Mouse (Mus musculus) heart, embryonic 14.5 days (tissue): ENCODE results near the gene Efna2. TPM values are rescaled to one million over a fixed set of nuclear protein-coding genes. Genes with fewer than 3 reads are reported as not detected.
A peak's percentile ranks its signal among the peaks of the same experiment; 100 is the strongest.

ENCODE experiments used
- ATAC-seq: fragments of 200-750 bp; cut with Nextera tagmentation; 2 replicates; pipeline ENCODE4 v1.8.0; 2017; ENCODE audit warnings: low read depth, moderate TSS enrichment; ENCODE audit not compliant: insufficient number of reproducible peaks, insufficient read depth, low FRiP score
- H3K27ac ChIP-seq, 2 experiments: fragments of 200-500 bp in 1 of 2; fragments of 300-500 bp in 1 of 2; sonication (generic) in 1 of 2; replicated peaks in 1 of 2; 2 replicates each; pipeline ENCODE4 v1.5.1; 2012 to 2014; ENCODE audit warnings: low read depth in 2 of 2, low read length in 2 of 2, control low read depth in 1 of 2, mild to moderate bottlenecking in 1 of 2, mixed read lengths in 1 of 2; ENCODE audit not compliant: control insufficient read depth in 1 of 2, insufficient read depth in 1 of 2
- H3K27me3 ChIP-seq: fragments of 300-500 bp; sonication (generic); 2 replicates; pipeline ENCODE4 v1.6.1; 2014; ENCODE audit warnings: mild to moderate bottlenecking, low read length, control low read depth; ENCODE audit not compliant: control insufficient read depth, insufficient read depth
- H3K36me3 ChIP-seq: fragments of 300-500 bp; sonication (generic); 2 replicates; pipeline ENCODE4 v1.6.1; 2014; ENCODE audit warnings: mild to moderate bottlenecking, control low read depth, low read length, mixed read lengths; ENCODE audit not compliant: control insufficient read depth, insufficient read depth
- H3K4me1 ChIP-seq, 2 experiments: fragments of 200-500 bp in 1 of 2; fragments of 300-500 bp in 1 of 2; sonication (generic) in 1 of 2; 2 replicates each; pipeline ENCODE4 v1.6.1; 2012 to 2014; ENCODE audit warnings: low read length in 2 of 2, control low read depth in 1 of 2, mixed read lengths in 1 of 2; ENCODE audit not compliant: control insufficient read depth in 2 of 2, insufficient read depth in 2 of 2
- H3K4me2 ChIP-seq: fragments of 300-500 bp; sonication (generic); 2 replicates; pipeline ENCODE4 v1.6.1; 2014; ENCODE audit warnings: mild to moderate bottlenecking, low read length
- H3K4me3 ChIP-seq, 2 experiments: fragments of 200-500 bp in 1 of 2; fragments of 300-500 bp in 1 of 2; sonication (generic) in 1 of 2; 2 replicates each; pipeline ENCODE4 v1.5.1; 2012 to 2014; ENCODE audit warnings: low read length in 2 of 2, mild to moderate bottlenecking in 2 of 2, control low read depth in 1 of 2, low read depth in 1 of 2, moderate library complexity in 1 of 2; ENCODE audit not compliant: control insufficient read depth in 1 of 2, insufficient read depth in 1 of 2
- H3K9ac ChIP-seq: fragments of 300-500 bp; sonication (generic); 2 replicates; pipeline ENCODE4 v1.6.1; 2014; ENCODE audit warnings: mild to moderate bottlenecking, low read length
- H3K9me3 ChIP-seq: fragments of 300-500 bp; sonication (generic); 2 replicates; pipeline ENCODE4 v1.6.1; 2016; ENCODE audit warnings: low read length, control low read depth; ENCODE audit not compliant: control insufficient read depth
- WGBS: fragments of 180-500 bp; shearing (Covaris S2); extraction: QIAGEN DNeasy Blood & Tissue Kit; methylation state at CpG from one replicate; pipeline ENCODE4 v1.1.7; 2014; 5-methylcytosine and 5-hydroxymethylcytosine counted together
- polyA plus RNA-seq: library from polyadenylated mRNA; unstranded; fragments of >200 nt; fragmentation: Nextera tagmentation; extraction: Ambion mirVana; gene quantifications from 2 replicates; pipeline ENCODE4 v1.2.1, GENCODE M21; 2014

Gene Efna2
- polyA plus RNA-seq, 1 experiment from 2014 or later, result 10.1 TPM

DNA sequence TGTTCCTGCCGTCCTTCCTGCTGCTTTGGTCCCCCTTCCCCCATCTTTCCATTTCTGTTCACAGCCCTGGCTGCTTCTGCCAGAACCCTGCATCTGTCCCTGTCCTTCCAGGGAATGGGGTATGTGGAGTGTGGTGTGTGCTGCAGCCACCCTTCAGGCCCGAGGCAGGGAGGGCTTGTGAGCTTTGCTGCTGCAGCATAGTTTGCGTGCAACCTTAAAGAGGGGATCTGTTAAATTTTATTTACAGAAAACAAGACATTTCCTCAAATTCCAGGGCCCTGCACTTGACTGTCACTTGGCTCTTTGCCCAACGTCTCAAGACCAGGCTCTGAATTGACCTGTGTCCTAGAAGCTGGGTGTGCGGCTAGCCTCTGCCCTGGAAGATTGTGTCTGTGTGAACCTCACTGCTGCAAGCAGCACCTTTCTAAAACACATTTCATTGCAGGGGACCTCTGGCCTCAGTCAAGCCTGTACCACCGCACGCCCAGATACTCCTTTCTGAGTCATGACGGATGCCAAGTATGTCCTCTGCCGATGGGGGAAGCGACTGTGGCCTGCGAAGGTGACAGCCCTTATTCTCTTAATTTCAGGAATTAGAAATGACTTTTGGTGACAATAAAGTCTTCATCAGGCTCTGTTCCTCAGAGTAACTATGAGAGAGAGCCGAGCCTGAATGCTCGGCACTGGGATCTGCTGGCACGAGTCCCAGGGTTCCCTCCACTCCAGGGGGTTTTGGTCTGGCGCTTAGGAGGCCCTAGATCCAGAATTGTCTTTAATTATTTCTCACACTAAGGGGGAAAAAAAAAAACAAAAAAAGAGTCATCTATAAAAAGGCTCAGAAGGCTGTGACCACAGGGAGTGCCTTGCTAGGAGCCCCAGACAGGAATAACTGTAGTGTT, 48.8 kb downstream of the Efna2 start:
- no peaks in the 10 kb centered on the region for H3K27me3 ChIP-seq
- H3K4me2 ChIP-seq, result peak overlapping the region; percentile 98
- no peak for ATAC-seq
- no peaks in the 10 kb centered on the region for H3K9me3 ChIP-seq
- H3K4me3 ChIP-seq, result peak overlapping the region; percentile 75 to 85
- H3K9ac ChIP-seq, result peak overlapping the region; percentile 95
- H3K4me1 ChIP-seq, result peaks cover 13 to 26% of the 10 kb centered on the region in 2 experiments
- H3K27ac ChIP-seq, result peak overlapping the region; percentile 45 to 90; a peak in 3 of 4 replicates
- peaks cover 48% of the 10 kb centered on the region for H3K36me3 ChIP-seq
- WGBS, result 41% methylated on average over 15 of the region's 15 CpGs

DNA sequence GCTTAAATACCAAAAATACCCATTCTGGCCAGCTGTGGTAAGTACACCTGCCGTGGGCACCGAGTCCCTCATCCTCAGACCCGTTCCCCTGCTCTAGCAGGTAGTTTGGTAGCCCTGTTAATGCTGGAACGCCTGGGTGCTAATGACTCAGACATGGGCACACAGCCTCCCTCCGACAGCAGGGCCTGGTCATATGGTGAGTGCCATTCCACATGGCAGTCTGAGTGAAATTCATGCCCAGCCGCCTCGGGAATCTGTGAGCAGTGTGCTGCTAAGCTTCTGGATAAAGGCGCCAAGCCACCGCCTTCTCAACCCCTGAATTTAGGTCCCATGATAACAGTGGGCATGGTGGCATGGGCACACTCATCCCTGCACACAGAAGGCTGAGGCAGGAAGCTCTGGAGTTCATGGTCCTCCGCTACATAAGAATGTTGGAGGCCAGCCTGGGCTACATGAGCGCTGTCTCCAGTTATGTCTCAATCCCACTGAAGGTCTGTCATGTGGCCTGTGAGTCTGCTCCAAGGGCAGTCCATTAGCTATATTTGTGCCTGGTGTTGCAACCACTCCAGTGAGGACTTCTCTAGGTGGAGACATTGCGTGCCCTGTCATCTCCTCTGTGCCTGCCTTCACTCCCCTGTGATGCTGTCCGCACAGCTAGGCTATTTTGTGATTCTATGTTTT, 57.0 kb downstream of the Efna2 start:
- no peaks in the 10 kb centered on the region for H3K27me3 ChIP-seq

DNA sequence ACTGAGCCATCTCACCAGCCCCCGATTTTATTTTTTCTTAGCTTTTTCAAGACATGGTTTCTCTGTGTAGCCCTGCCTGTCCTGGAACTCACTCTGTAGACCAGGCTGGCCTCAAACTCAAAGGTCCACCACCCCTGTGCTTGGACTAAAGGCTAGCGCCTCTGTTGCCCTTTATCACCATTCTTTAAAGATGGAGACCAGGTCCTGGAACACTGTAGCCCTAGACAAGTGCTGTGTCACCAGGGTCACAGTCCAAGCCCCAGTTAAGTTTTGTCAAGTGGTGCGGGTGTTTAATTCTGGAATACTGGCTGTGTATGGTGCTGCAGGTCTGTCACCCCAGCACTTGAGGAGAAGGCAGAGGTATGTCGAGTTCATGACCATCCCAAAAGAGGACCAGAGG, 57.7 kb downstream of the Efna2 start:
- WGBS, result 85% methylated on average over 4 of the region's 4 CpGs

More for the DNA sequence above, 57.0 kb downstream of the Efna2 start:
- Histone ChIP-seq H3K9me3 (no peaks in the 10 kb centered on the region), H3K4me1 (peaks cover 0 to 6% of the 10 kb centered on the region in 2 experiments; a peak in 1 of 4 replicates), H3K36me3 (peaks cover 100% of the 10 kb centered on the region), H3K4me3 (no peak overlapping the region), H3K27ac (no peak overlapping the region), H3K4me2 (no peak overlapping the region), H3K9ac (no peak overlapping the region)
- ATAC-seq, result no peak
- 93% methylated on average over 13 of the region's 13 CpGs for WGBS

DNA sequence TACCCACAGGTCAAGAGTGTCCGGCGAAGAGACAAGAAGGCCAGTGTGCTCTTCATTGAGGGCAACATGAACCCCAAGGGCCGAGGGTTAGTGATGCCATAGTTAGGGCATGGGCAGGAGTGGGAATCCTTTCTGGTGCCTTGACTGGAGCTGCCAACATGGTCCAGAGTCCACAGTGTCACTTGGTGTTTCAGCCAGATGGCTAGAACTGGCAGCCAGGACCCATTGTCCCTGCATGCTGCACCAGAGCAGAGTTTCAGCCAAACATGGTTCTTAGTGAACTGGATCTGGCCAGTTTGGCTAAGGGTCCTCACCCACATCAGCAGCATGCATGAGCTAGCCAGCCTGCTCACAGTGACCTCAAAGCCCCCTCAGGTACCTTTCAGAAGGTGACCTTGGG, 59.0 kb downstream of the Efna2 start:
- Histone ChIP-seq H3K4me1 (peaks cover 4 to 21% of the 10 kb centered on the region in 2 experiments), H3K9me3 (no peaks in the 10 kb centered on the region), H3K27me3 (no peaks in the 10 kb centered on the region), H3K9ac (no peak overlapping the region), H3K36me3 (peaks cover 100% of the 10 kb centered on the region), H3K4me3 (no peak overlapping the region), H3K27ac (no peak overlapping the region), H3K4me2 (no peak overlapping the region)
- ATAC-seq, result no peak
- WGBS, result 84% methylated on average over 3 of the region's 3 CpGs

More for the DNA sequence above, 57.7 kb downstream of the Efna2 start:
- Histone ChIP-seq H3K4me3 (no peak overlapping the region), H3K4me1 (peaks cover 4 to 12% of the 10 kb centered on the region in 2 experiments), H3K36me3 (peaks cover 100% of the 10 kb centered on the region), H3K9ac (no peak overlapping the region), H3K27ac (no peak overlapping the region), H3K9me3 (no peaks in the 10 kb centered on the region), H3K4me2 (no peak overlapping the region), H3K27me3 (no peaks in the 10 kb centered on the region)
- no peak for ATAC-seq

Other genes with a start within 250 kb of the Efna2 start
- 73.2 and 84.4 TPM in 2 replicates for gene Wdr18, start 219.3 kb upstream of the Efna2 start, polyA plus RNA-seq
- 0.09 and 0.18 TPM in 2 replicates for gene Grin3b, start 208.8 kb upstream of the Efna2 start, polyA plus RNA-seq
- 16.2 and 20.3 TPM in 2 replicates for gene Tmem259, start 195.2 kb upstream of the Efna2 start, polyA plus RNA-seq
- gene Cnn2, start 190.9 kb upstream of the Efna2 start, polyA plus RNA-seq, result 265 and 275 TPM in 2 replicates
- 1.6 and 1.7 TPM in 2 replicates for gene Abca7, start 183.0 kb upstream of the Efna2 start, polyA plus RNA-seq
- 3.0 and 3.4 TPM in 2 replicates for gene Arhgap45, start 162.8 kb upstream of the Efna2 start, polyA plus RNA-seq
- gene Polr2e, start 139.7 kb upstream of the Efna2 start, polyA plus RNA-seq, result 146 and 162 TPM in 2 replicates
- gene Gpx4, start 132.3 kb upstream of the Efna2 start, polyA plus RNA-seq, result 715 and 757 TPM in 2 replicates
- gene Sbno2, start 73.9 kb upstream of the Efna2 start, polyA plus RNA-seq, result 9.5 and 9.6 TPM in 2 replicates
- 14.6 and 17.7 TPM in 2 replicates for gene Stk11, start 63.7 kb upstream of the Efna2 start, polyA plus RNA-seq
- 988 and 1,015 TPM in 2 replicates for gene Atp5d, start 40.9 kb upstream of the Efna2 start, polyA plus RNA-seq
- gene Cbarp, start 38.6 kb upstream of the Efna2 start, polyA plus RNA-seq, result 1.6 and 2.6 TPM in 2 replicates
- 21.2 and 25.8 TPM in 2 replicates for gene Midn, start 31.2 kb upstream of the Efna2 start, polyA plus RNA-seq
- 79.4 and 80.7 TPM in 2 replicates for gene Cirbp, start 13.5 kb upstream of the Efna2 start, polyA plus RNA-seq
- 7.7 and 11.1 TPM in 2 replicates for gene 1600002K03Rik, start 6.5 kb upstream of the Efna2 start, polyA plus RNA-seq
- gene Mum1, start 47.0 kb downstream of the Efna2 start, polyA plus RNA-seq, result 28.5 and 29.3 TPM in 2 replicates
- gene Ndufs7, start 69.6 kb downstream of the Efna2 start, polyA plus RNA-seq, result 721 and 734 TPM in 2 replicates
- 60.3 and 61.5 TPM in 2 replicates for gene Gamt, start 81.5 kb downstream of the Efna2 start, polyA plus RNA-seq
- gene Dazap1, start 82.0 kb downstream of the Efna2 start, polyA plus RNA-seq, result 25.0 and 27.5 TPM in 2 replicates
- gene Rps15, start 113.0 kb downstream of the Efna2 start, polyA plus RNA-seq, result 648 and 723 TPM in 2 replicates
- 0.78 and 1.4 TPM in 2 replicates for gene Apc2, start 116.5 kb downstream of the Efna2 start, polyA plus RNA-seq
- 28.9 and 30.8 TPM in 2 replicates for gene 2310011J03Rik, start 141.1 kb downstream of the Efna2 start, polyA plus RNA-seq
- 1.4 TPM in 2 replicates for gene Pcsk4, start 150.0 kb downstream of the Efna2 start, polyA plus RNA-seq
- 1.4 and 1.6 TPM in 2 replicates for gene Reep6, start 150.5 kb downstream of the Efna2 start, polyA plus RNA-seq
- gene Adamtsl5, start 168.9 kb downstream of the Efna2 start, polyA plus RNA-seq, result 6.8 and 7.8 TPM in 2 replicates
- not detected in 2 replicates for gene Plk5, start 177.0 kb downstream of the Efna2 start, polyA plus RNA-seq
- gene Mex3d, start 208.2 kb downstream of the Efna2 start, polyA plus RNA-seq, result 3.9 and 6.3 TPM in 2 replicates
- gene Mbd3, start 220.1 kb downstream of the Efna2 start, polyA plus RNA-seq, result 116 and 125 TPM in 2 replicates
- 2,007 and 2,169 TPM in 2 replicates for gene Uqcr11, start 227.3 kb downstream of the Efna2 start, polyA plus RNA-seq